Mouse (Mus musculus) hindbrain, embryonic 13.5 days (tissue): ENCODE measurements at regions not wholly inside any gene's neighbourhood (a gene's known extent, or its start where the extent isn't known, plus 50 kb on each side); places are given as distances from the start of the nearest gene placed in this dataset.
"Not testable (repeated sequence)": the region's sequence is repeated elsewhere in the genome, so short reads cannot be mapped to it uniquely, and the experiment has no call there.

Experiments used
- ATAC-seq: fragments of 200-750 bp; cut with Nextera tagmentation; 2 replicates; pipeline ENCODE4 v1.8.0; 2017; ENCODE audit warnings: moderate TSS enrichment; ENCODE audit not compliant: low FRiP score
- H3K27ac ChIP-seq: fragments of 300-500 bp; sonication (generic); 2 replicates; pipeline ENCODE4 v1.5.1; 2015; ENCODE audit warnings: inconsistent platforms, mild to moderate bottlenecking, moderate library complexity
- H3K27me3 ChIP-seq: fragments of 300-500 bp; sonication (generic); 2 replicates; pipeline ENCODE4 v1.6.1; 2015; ENCODE audit warnings: mild to moderate bottlenecking, inconsistent platforms
- H3K36me3 ChIP-seq: fragments of 300-500 bp; sonication (generic); 2 replicates; pipeline ENCODE4 v1.6.1; 2015; ENCODE audit warnings: mild to moderate bottlenecking, inconsistent platforms
- H3K4me1 ChIP-seq: fragments of 300-500 bp; sonication (generic); replicated peaks from 2 replicates; pipeline ENCODE4 v1.6.1; 2015; ENCODE audit warnings: inconsistent platforms
- H3K4me2 ChIP-seq: fragments of 300-500 bp; sonication (generic); 2 replicates; pipeline ENCODE4 v1.6.1; 2015; ENCODE audit warnings: inconsistent platforms, mild to moderate bottlenecking, moderate library complexity
- H3K4me3 ChIP-seq: fragments of 300-500 bp; sonication (generic); 2 replicates; pipeline ENCODE4 v1.5.1; 2015; ENCODE audit warnings: mild to moderate bottlenecking, inconsistent platforms
- H3K9ac ChIP-seq: fragments of 300-500 bp; sonication (generic); 2 replicates; pipeline ENCODE4 v1.6.1; 2015; ENCODE audit warnings: mild to moderate bottlenecking, inconsistent platforms
- H3K9me3 ChIP-seq: fragments of 300-500 bp; sonication (generic); 2 replicates; pipeline ENCODE4 v1.6.1; 2016; ENCODE audit warnings: inconsistent platforms
- WGBS: fragments of 180-500 bp; shearing (Covaris S2); methylation state at CpG from one replicate; pipeline ENCODE4 v1.1.7; 2015; 5-methylcytosine and 5-hydroxymethylcytosine counted together

DNA sequence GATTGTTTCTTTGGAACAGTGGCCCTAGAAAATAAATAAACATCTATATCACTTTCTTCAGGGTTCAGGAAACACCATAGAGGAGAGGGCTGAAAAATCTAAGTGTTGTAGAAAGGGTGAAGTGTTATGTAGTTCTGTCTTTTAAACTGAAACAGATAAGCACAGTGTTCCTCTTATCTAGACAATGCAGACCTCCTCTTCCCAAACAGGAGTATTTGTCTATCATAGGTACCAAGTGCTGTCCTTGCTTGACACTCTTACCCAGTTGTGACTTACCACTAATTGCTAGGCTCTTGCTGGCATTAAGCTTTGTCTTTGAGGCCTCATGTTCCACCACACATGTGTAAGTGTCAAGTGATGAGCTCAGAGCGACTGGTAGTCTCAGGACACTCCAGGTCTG, 75.3 kb upstream of the Adam6b start:
- peaks cover 3% of the 10 kb centered on the region; the same call in 1 of the 2 replicates for H3K9me3 ChIP-seq
- H3K9ac ChIP-seq = no peak overlapping the region
- 59% methylated on average over 1 of the region's 1 CpGs for WGBS
- no peaks in the 10 kb centered on the region for H3K27me3 ChIP-seq
- H3K4me3 ChIP-seq = no peak overlapping the region
- no peak overlapping the region for H3K27ac ChIP-seq
- no peak for ATAC-seq
- no peaks in the 10 kb centered on the region for H3K4me1 ChIP-seq
- no peak overlapping the region for H3K4me2 ChIP-seq
- H3K36me3 ChIP-seq = no peaks in the 10 kb centered on the region

GRCm38 (mm10) chr12:113417521-113417920, 71.8 kb upstream of the Adam6b start:
- H3K9me3 ChIP-seq = peaks cover 3% of the 10 kb centered on the region; the same call in 1 of the 2 replicates
- no peaks in the 10 kb centered on the region for H3K36me3 ChIP-seq
- no peaks in the 10 kb centered on the region for H3K27me3 ChIP-seq
- 65% methylated on average over 1 of the region's 1 CpGs for WGBS
- H3K4me2 ChIP-seq = no peak overlapping the region
- no peak overlapping the region for H3K4me3 ChIP-seq
- ATAC-seq = no peak
- no peak overlapping the region for H3K9ac ChIP-seq
- H3K4me1 ChIP-seq = no peaks in the 10 kb centered on the region
- no peak overlapping the region for H3K27ac ChIP-seq

- no peaks in the 10 kb centered on the region for H3K27me3 ChIP-seq
- H3K4me2 ChIP-seq = no peak overlapping the region
- H3K36me3 ChIP-seq = no peaks in the 10 kb centered on the region
- ATAC-seq = no peak
- H3K27ac ChIP-seq = no peak overlapping the region
- H3K4me3 ChIP-seq = no peak overlapping the region
- H3K4me1 ChIP-seq = no peaks in the 10 kb centered on the region
- 86% methylated on average over 5 of the region's 5 CpGs for WGBS
- no peak overlapping the region for H3K9ac ChIP-seq
- no peaks in the 10 kb centered on the region; the same call in 1 of the 2 replicates for H3K9me3 ChIP-seq
These were observed 70.4 kb upstream of the Adam6b start for GRCm38 (mm10) chr12:113418731-113419402.

DNA sequence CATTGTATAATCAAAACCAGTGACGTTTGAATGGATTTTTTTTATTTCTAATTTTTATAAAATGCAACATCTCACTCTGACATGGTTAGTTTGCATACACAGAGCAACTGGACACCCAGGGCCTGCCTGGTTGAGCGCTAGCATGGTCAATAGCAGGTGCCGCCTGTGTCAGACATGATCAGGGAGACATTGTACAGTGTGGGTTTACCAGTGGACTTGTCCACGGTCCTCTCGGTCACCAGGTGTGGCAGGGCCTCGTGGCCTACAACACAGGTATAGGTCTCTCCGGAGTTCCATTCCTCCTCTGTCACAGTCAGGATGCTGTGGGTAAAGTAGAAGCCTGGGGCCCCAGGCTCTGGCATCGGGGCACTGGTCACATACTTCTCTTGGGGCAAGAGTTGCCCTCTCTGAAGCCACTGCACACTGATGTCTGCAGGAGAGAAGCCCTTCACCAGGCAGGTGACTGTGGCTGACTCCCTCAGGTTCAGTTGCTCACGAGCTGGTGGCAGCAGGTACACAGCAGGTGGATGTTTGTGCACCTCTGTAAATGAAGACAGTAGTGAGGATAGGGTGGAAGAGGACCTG, 68.5 kb upstream of the Adam6b start:
- Histone ChIP-seq H3K9ac (no peak overlapping the region), H3K27ac (no peak overlapping the region), H3K4me1 (no peaks in the 10 kb centered on the region), H3K4me3 (no peak overlapping the region), H3K36me3 (no peaks in the 10 kb centered on the region), H3K27me3 (no peaks in the 10 kb centered on the region), H3K4me2 (no peak overlapping the region), H3K9me3 (no peaks in the 10 kb centered on the region; the same call in 1 of the 2 replicates)
- no peak for ATAC-seq
- WGBS = 84% methylated on average over 9 of the region's 9 CpGs

- no peaks in the 10 kb centered on the region for H3K27me3 ChIP-seq
- WGBS = 91% methylated on average over 16 of the region's 16 CpGs
- H3K9ac ChIP-seq = no peak overlapping the region
- no peak for ATAC-seq
- H3K27ac ChIP-seq = no peak overlapping the region
- no peak overlapping the region for H3K4me3 ChIP-seq
- no peak overlapping the region for H3K4me2 ChIP-seq
- no peaks in the 10 kb centered on the region for H3K4me1 ChIP-seq
- H3K36me3 ChIP-seq = no peaks in the 10 kb centered on the region
- H3K9me3 ChIP-seq = no peaks in the 10 kb centered on the region; the same call in 1 of the 2 replicates
These were observed 67.4 kb upstream of the Adam6b start for GRCm38 (mm10) chr12:113421716-113422595.

DNA sequence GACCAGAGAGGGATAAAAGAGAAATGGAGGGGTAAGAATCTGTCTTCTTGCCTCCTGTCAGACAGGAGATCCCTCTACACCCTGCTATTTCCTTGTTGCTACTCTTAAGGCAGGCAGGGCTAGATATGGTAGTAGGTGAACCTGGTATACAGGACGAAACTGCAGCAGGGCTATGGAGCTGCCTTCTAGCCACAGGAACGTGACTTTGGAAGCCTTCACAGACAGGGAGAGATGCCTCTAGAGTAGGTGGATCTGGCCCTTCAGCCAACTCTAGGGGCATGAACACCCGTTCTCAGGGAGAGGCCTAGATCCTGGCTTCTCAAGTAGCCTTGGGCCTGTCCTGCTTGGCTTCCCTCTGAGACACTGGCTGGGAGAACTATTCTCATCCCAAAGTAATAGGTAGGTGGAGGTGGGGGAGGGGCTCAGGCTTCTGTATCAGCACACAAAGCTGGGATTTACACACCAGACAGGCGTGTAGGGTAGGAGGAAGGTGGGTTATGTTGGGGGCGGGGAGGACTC, 66.5 kb upstream of the Adam6b start:
- Histone ChIP-seq H3K9me3 (no peaks in the 10 kb centered on the region), H3K4me1 (no peaks in the 10 kb centered on the region), H3K4me3 (no peak overlapping the region), H3K4me2 (no peak overlapping the region), H3K36me3 (no peaks in the 10 kb centered on the region), H3K9ac (no peak overlapping the region), H3K27me3 (no peaks in the 10 kb centered on the region), H3K27ac (no peak overlapping the region)
- no peak for ATAC-seq
- 79% methylated on average over 5 of the region's 5 CpGs for WGBS

DNA sequence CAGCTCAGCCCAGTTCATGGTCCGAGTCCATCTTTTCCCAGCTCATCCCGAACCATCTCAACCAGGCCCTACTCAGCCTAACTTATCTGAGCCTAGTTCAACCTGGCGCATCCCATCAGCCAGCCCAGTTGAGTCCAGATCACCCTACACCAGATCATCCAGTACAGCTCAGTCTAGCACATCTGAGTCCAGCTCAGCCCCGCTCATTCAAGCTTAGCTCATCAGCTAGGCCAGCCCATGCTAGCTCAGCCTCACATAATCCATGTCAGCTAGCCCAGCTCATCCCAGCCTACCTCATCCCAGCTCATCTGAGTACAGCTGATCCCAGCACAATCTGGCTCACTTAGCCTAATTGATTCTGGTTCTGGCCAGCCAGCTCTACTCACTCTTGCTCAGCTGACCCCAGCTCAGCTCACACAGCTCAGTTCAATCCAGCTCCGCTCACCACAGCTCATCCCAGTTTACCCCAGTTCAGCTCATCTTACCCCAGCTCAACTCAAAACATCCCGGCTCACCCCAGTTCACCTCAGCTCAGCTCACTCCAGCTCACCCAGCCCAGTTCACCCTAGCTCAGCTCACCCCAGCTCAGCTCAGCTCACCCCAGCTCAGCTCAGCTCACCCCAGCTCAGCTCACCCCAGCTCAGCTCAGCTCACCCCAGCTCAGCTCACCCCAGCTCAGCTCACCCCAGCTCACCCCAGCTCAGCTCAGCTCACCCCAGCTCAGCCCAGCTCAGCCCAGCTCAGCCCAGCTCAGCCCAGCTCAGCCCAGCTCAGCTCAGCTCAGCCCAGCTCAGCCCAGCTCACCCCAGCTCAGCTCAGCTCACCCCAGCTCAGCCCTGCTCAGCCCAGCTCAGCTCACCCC, 65.3 kb upstream of the Adam6b start:
- WGBS = 90% methylated on average over 6 of the region's 6 CpGs
- H3K4me3 ChIP-seq = no peak overlapping the region
- ATAC-seq = no peak

DNA sequence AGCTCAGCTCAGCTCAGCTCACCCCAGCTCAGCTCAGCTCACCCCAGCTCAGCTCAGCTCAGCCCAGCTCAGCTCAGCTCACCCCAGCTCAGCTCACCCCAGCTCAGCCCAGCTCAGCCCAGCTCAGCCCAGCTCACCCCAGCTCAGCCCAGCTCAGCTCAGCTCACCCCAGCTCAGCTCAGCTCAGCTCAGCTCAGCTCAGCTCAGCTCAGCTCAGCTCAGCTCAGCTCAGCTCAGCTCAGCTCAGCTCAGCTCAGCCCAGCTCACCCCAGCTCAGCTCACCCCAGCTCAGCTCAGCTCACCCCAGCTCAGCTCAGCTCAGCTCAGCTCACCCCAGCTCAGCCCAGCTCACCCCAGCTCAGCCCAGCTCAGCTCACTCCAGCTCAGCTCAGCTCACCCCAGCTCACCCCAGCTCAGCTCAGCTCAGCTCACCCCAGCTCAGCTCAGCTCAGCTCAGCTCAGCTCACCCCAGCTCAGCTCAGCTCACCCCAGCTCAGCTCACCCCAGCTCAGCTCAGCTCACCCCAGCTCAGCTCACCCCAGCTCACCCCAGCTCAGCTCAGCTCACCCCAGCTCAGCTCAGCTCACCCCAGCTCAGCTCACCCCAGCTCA, 64.6 kb upstream of the Adam6b start:
- not testable (repeated sequence) for ATAC-seq, H3K9me3 ChIP-seq, H3K36me3 ChIP-seq, H3K27ac ChIP-seq, H3K4me1 ChIP-seq, H3K4me2 ChIP-seq, H3K9ac ChIP-seq, H3K4me3 ChIP-seq, H3K27me3 ChIP-seq

More for the DNA sequence above, 65.3 kb upstream of the Adam6b start:
- H3K27ac ChIP-seq = no peak overlapping the region
- no peaks in the 10 kb centered on the region for H3K27me3 ChIP-seq
- no peaks in the 10 kb centered on the region for H3K9me3 ChIP-seq
- H3K36me3 ChIP-seq = no peaks in the 10 kb centered on the region
- no peak overlapping the region for H3K9ac ChIP-seq
- no peak overlapping the region for H3K4me2 ChIP-seq
- no peaks in the 10 kb centered on the region for H3K4me1 ChIP-seq

DNA sequence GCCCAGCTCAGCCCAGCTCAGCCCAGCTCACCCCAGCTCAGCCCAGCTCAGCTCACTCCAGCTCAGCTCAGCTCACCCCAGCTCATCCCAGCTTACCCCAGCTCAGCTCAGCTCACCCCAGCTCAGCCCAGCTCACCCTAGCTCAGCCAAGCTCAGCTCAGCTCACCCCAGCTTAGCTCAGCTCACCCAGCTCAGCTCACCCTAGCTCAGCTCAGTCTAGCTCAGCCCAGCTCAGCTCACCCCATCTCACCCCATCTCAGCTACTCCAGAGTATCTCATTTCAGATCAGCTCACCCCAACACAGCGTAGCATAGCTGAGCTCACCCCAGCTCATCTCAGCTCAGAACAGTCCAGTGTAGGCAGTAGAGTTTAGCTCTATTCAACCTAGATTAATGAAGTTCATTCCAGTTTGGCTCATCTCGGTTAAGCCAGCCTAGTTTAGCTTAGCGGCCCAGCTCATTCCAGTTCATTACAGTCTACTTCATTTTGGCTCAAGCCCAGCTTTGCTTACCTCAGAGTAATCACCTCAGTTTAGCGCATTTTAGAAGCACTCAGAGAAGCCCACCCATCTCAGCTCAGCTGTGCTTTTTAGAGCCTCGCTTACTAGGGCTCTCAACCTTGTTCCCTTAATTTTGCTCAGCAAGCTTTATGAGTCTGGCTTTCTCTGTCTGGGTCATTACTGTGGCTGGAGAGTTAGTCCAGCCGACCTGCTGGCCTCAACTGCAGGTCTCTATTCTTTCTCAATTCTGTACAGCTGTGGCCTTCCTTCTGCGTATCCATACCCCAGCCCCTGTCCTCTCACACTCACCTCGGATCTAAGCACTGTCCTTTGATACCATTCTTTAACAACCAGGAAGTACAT, 63.9 kb upstream of the Adam6b start:
- Histone ChIP-seq H3K4me2 (no peak overlapping the region), H3K9me3 (no peaks in the 10 kb centered on the region), H3K9ac (no peak overlapping the region), H3K4me1 (no peaks in the 10 kb centered on the region), H3K4me3 (no peak overlapping the region), H3K36me3 (no peaks in the 10 kb centered on the region), H3K27me3 (no peaks in the 10 kb centered on the region), H3K27ac (no peak overlapping the region)
- WGBS = 83% methylated on average over 8 of the region's 8 CpGs
- no peak for ATAC-seq

DNA sequence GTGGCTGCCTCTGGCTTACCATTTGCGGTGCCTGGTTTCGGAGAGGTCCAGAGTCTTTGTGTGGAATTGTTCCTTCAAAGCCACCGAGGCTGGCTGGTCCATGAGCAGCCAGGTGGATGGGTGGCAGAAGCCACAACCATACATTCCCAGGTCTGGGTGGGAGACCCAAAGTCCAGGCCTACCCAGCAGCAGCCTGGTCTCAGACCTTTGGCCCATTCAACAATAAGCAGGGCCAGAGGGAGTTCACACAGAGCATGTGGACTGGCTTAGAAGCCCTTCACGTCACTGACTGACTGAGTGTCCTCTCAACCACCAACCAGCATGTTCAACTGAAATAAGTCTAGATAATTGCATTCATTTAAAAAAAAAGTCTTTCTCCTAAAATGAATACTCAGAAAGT, 62.7 kb upstream of the Adam6b start:
- 89% methylated on average over 4 of the region's 4 CpGs for WGBS
- Histone ChIP-seq H3K4me1 (no peaks in the 10 kb centered on the region), H3K4me2 (no peak overlapping the region), H3K27me3 (no peaks in the 10 kb centered on the region), H3K36me3 (no peaks in the 10 kb centered on the region), H3K9me3 (no peaks in the 10 kb centered on the region), H3K4me3 (no peak overlapping the region), H3K9ac (no peak overlapping the region), H3K27ac (no peak overlapping the region)
- ATAC-seq = no peak

GRCm38 (mm10) chr12:113427339-113427738, 62.0 kb upstream of the Adam6b start:
- H3K27ac ChIP-seq = no peak overlapping the region
- no peak overlapping the region for H3K4me2 ChIP-seq
- no peaks in the 10 kb centered on the region for H3K36me3 ChIP-seq
- WGBS = 79% methylated on average over 4 of the region's 4 CpGs
- H3K9me3 ChIP-seq = no peaks in the 10 kb centered on the region
- no peaks in the 10 kb centered on the region for H3K27me3 ChIP-seq
- ATAC-seq = no peak
- H3K9ac ChIP-seq = no peak overlapping the region
- H3K4me1 ChIP-seq = no peaks in the 10 kb centered on the region
- H3K4me3 ChIP-seq = no peak overlapping the region
